Mouse (Mus musculus) lung, postnatal 10 days (tissue): ENCODE data around the gene Dagla.

ENCODE experiments used
- DNase-seq: peaks from one replicate; pipeline ENCODE4 v3.0.0; 2021

Dagla gene

DNA sequence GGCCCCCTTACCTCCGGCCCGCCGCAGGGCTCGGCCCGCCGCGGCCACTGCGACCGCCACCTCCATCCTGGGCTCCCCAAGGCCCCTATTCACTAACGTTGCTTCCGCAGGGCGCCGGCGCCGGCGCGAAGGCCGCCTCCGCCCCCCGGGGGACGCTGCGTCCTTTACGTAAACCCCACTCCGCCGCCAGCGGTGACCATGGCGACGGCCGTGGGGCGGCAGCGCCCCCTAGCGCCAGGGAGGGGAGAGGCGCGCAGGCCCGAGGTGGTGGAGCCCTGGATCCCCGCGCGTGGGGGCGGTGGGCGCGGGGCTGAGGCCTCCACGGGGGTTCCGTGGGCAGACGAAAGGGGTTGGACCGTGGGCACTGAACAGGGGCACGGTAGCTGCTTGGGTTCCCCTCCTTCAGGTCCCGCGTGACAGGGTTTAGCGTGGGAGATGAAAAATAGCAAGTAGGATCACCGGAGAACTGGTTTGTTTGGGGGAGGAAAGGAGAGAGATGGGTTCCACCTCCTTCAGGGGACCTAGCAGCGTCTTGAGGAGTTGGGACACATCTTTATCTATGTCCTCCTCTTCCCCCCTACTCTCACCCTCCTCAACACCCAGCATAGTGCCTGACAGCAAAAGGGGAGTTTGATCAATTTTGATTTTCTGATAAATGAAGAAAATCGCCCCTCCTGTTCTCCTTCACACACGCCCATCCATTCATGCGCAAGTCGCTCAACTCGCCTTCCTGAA lies at the start of gene Dagla:
Gene Dagla, minus strand, starts transcription at position 68 of the 735 bp plus-strand sequence.
- peak; percentile 80 for DNase-seq

DNA sequence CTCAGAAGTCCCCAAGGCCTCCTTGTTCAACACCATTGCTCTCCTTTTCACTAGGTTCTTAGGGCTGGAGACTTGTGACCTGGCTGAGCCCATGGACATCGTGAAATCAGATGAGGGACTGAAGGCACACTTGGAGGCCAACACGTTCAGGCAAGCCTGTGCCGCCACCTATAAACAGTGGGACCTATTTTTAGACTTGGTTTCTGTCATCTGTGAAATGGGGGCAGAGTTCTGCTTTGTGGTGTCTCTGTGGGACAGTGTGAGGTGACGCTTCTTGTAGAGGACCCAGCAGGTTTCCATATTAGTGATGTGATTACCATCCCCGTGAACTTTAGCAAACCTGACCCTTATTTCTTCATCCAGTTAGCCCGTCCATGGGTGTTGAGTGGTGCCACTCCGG lies 47.5 kb upstream of the Dagla start:
- no peak for DNase-seq

DNA sequence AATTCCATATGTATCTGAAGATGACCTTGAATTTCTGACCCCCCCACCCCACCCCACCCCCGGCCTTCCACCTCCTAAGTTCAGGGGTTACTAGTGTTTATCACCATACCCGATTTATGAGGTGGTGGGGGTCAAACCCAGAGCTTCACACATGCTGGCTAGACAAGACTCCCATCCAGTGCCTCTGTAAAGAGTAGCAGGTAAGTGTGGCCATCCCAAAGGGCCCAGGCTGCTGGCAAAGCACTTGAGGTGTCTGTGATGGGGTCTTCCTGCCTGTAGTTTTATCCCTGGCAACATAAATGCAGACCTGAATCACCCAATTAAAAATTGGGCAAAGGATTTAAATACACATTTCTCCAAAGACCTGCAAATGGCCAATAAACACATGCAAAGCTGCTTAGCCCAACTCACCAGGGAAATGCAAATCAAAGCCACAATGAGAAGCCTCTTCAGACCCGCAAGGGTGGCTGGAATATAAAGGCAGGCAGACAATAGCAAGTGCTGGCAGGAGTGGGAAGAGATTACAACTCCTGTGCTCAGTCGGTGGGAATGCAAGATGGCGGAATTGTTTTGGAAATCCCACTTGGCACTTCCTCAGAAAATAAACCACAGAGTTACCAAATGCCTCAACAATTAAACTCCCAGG lies 43.1 kb upstream of the Dagla start:
- no peak for DNase-seq

DNA sequence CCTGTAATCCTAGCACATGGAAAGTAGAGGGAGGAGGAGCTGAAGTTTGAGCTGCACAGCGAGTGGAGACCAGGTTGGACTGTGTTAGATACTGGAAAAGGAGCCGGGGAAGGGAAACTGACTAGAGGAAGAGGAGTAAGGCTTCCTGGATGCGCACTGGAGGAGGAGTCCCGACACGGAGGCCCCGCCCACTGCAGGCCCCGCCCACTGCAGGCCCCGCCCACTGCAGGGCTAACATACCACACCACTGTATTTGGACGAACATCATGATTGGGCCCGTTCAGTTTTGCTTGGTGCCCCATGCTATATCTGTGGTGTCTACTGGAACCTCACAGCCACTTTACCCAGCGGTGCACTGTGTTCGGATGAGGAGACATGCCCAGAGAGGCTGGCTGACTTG lies 41.0 kb upstream of the Dagla start:
- peak; percentile 22 for DNase-seq

DNA sequence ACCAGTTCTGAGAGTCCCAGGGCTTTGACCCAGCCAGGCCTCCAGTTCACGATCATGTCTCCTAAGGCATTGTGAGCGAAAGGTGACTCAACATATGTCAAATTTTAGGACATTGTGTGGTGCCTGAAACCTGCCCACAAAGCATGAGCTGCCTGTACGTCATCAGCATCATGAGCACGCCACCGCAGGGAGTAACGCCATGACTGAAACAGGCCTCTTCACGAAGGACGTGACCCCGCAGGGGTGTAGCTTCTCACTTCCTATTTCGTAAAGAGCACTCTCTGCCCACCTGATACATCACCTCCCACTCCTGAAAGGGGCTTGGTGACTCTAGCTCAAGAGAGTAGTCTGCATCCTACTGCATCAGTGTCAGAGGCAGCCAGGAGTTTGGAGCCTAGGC lies 39.2 kb upstream of the Dagla start:
- DNase-seq = no peak

DNA sequence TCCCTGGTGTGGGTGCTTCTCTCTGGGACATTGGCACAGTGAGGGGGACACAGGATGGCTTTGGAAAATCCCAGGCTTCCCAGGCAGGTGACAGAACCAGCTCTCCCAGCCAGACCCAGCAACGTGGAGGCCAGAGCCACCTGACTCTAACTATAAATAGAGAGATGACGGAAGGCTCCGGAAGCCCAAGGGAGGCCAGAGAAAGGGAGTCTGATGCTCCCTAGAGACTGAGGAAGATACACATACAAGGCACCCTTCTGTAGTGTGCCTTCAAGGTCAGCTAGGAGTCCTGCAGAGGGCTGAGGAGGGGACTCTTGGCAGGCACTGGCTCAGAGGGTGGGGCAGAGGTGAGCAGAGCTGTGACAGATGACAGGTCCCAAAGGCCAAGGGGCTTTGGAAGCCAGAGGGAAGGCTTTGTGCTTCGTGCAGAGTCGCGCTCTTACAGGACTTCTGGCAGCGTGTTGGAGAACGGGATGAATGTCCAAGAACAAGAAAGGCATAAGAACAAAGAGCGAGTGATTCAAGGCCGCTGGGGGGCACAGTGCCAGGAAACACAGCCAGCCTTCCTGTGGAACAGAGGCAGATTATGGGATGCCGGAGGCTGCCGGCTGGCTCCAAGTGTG lies 37.3 kb upstream of the Dagla start:
- DNase-seq = peak; percentile 72

DNA sequence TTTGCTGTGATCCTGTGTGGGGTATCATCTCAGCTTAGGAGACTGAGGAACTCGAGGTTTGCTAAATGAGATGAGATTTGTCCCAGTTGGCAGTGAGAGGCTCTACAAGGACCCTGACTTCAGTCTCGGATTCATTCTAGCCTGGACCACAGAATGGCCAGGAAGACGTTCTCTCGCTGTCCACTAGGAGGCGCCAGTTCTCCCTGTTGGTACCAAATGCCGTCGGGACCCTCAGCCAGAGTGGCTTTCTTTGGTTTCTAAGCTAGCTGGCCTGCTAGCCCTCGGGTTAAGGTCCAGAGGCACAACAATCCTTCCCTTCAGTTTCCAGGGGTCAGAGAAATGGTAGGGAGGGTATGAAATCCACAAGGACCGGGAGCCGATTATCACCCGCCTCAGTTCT lies 36.5 kb upstream of the Dagla start:
- peak; percentile 58 for DNase-seq

DNA sequence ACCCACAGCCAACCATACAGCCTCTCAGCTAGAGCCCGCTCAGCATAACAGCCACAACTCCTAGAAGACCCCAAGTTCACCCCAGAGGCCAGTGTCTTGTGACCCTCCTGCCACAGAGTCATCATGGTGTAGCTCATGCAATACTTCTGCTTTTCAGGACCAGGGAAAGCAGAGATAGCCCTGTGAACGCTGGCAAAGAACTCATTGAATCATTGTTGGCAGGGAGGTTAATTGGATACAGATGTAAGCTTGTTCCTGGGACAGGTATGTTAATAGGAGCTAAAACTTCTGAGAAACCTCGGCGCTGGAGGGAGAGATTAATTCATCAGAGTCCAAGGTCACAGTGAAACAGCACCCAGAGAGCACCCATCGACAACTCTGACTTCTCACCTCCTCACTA lies 36.0 kb upstream of the Dagla start:
- no peak for DNase-seq

DNA sequence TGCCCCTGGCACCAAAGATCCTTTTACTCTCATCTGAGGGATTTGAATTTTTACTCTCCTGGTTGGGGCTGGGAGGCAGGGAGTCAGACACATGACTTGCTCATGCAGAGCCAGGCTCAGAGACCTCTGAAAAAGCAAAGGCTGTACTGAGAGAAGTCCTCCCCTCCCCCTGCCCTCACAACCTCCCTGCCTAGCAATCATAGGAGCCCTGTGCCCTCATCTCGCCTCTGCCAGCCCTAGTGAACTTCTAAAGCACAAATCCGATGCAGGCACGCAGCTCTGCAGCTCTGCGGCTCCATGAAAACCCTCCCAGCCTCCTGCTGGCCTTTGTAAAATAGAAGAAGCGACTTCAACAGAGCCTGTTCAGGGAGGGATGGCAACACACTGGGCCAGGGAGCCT lies 34.6 kb upstream of the Dagla start:
- DNase-seq = no peak

DNA sequence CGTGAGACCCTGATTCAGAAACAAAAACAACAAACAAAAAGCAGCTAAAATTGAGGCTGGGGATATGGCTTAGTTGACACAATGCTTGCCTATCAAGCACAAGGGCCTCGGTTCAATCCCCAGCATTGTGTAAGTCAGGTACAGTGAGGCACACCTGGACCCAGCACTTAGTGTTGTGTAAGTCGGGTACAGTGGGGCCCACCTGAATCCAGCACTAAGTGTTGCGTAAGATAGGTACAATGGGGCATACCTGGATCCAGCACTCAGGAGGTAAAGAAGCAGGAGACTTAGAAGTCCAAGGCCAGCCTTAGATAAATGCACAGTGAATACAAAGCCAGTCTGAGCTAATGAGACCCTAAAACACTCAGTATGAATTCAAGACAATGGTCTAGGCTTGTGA lies 34.0 kb upstream of the Dagla start:
- no peak for DNase-seq

DNA sequence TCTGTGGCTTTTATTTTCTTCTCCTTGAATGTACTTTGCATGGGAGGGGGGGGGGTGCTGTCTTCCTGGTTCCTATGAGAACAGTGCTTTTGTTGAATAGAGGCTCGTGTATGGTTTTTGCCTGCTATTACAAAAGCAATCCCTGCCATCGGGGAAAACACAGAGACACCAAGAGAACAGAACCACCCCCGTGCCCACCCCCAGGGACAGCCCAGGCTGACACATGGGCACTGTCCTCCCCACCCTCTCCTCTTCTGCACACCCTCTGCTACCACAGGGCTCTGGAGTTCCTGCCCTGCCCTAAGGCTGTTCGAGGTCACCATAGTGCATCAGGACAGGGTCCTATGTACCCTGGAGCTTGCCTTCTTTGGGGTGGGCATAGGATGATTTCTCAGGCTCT lies 29.8 kb upstream of the Dagla start:
- no peak for DNase-seq

DNA sequence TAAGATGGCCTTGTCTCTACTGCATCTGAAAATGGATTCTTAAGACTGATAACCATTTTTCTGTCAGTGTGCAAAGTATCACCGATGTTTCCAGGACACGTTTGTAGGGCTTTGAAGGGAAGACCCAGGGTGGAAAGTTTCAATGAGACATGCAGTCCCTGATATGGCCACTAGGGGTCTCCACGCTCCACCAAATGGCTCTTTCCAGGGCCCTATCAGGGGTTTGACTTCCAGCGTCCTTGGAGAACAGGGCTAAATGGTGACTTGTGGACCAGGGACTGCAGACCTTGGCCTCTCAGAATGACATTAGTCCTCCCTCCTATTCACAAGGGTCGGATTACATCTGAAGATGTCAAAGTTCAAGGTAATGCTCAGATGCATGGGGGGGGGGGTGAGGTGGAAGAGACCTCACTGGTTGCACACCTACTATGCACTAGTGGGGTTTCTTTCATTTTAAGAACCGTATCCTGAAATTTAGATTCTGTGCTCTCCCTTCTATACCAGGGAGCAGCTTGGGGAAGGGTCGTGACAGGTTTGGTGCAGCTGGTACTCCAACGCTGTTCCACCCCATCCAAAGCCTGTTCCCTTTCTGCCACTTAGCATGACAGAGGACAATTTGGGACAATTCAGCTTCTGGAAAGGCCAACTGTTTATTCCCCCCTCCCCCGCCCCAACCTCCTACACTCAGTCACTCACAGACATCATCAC lies 29.0 kb upstream of the Dagla start:
- peak; percentile 77 for DNase-seq

DNA sequence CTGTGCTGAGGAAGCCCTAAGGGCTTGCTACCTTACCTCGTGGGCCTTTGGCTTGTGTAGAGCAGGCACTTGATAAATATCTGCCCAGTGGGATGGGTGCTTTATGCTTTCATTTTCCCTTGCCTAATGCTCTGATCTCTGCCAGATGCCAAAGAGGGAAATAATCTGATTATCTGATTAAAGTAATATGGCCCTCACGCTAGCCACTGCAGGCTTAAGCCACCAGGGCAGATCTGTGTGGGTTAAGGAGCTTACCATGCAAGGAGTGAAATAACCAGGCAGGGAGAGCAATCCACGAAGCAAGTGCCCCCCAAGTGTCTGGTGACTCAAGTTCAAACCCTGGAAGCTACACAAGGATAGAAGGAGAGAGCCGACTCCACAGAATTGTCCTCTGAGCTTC lies 27.0 kb upstream of the Dagla start:
- no peak for DNase-seq

DNA sequence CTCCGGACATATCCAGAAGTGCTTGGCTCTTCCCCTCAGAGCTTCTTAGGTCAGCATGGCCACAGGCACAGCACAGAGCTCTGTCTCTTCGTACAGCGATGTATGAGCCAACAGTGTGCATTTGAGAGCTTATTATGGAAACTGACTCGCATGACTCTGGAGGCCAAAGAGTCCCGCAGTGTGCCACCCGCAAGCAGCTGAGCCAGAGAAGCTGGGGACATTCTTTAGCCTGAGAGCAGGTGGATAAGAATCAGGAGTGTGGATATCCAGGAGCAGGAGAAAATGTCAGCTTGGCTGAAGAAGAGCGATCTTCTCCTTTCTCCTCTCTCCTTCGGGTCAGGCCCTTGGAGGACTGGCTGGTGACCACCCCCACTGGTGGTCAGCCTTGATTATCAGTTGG lies 24.4 kb upstream of the Dagla start:
- DNase-seq = no peak

DNA sequence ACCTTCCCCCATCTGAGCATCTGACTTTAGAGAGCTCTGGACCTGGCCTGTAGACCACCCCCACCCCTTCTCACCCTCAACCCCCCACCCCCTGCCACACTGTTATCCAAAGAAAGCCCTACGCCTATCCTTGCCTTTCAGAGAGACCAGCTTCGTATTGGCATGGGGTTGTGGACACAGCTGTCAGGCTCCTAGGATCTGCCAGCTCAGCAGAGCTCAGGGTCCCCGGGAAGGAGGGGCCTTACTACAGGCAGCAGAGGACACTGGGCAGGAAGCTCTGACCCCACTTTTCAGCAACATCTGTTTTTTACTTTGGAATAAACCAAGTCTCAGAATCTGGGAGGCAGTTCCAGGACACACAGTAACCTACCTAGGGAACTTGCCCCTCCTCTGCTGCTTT lies 21.9 kb upstream of the Dagla start:
- peak; percentile 72 for DNase-seq

DNA sequence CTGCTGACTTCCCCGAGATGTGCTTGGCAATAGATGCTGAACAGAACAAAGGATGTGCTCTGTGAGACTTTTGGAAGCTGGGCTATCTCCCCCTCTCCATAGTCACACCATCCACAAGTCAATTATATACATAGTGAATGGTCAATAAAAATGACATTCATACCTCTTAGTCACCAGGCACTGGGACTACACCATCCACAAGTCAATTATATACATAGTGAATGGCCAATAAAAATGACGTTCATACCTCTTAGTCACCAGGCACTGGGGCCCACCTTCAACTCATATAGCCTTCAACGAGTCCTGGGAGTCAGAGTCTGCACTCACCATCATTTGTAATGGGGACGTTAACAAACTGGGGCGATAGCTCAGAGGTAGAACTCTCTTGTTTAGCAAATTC lies 19.2 kb upstream of the Dagla start:
- no peak for DNase-seq

DNA sequence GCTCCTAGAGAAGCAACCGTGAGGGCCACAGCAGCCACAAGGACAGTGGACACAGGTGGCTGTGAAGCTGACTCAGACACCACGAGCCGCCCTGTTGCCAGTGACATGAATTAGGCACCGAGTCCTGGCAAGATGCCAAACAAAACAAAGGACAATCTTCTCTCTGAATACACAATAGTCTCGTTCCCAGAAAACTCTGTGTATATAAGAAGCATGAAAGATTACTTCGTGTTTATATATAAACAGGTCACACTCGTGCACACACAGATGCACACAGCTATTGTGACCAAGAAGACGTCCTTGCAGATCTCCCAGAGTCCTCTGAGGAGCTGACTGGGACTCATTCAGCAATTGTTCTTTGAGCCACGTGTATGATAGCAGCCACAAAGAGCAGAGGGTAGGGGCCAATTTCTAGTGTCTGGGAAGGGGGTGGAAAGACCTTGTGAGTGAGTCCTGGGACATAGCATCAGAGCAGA lies 18.7 kb upstream of the Dagla start:
- DNase-seq = peak; percentile 84

DNA sequence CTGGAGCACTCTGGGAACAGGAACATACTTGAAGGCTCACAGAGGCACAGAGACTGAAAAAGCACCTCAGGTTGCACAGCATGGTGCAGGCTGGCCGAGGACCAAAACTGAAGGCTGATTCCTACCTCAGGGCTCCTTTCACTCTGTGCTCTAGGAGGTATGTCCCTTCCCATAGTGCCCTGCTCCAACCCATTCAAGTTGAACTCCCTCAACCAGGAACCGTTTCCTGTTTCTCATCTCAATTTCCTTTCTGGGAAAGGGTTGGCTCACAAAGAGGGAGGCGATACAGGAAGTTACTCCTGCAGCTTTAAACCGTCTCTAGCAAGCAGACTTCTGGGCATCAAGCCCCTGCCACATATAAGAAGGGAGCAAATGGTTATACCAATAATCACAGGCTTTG lies 13.1 kb upstream of the Dagla start:
- DNase-seq = peak; percentile 42

DNA sequence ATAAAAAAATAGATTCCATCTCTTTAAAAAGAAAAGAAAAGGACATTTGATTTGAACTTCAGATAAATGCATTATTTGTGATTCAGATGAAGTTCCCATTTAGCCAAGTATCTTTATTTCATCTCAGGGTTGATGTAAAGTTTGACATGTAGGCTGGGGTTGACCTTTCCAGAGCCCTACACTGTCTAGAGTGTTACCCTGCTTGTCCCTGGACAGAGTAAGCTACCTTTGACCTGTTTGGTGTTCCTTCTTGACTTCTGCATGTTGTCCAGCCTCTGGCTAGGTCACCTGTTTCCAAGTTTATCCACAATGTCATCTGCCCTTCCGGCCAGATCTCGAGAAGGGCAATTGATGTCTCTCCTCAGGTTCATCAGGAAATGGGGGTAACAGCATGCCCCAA lies 12.7 kb upstream of the Dagla start:
- DNase-seq = no peak

DNA sequence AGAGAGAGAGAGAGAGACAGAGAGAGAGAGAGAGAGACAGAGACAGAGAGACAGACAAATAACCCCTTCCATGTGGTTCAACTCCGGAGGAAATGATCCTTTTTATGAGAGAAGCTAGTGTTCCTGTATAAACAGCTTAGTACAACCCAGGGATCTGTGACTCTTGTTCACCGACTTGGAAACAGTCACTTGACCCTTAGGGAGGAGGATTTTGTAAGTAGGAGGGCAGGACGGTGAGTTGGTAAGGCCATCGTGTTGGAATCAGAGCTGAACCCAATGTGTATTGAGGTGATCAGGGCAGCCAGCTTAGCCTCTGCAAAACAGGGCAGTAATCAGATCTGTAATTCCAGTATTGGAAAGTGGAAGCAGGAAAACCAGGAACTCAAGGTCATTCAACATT lies 12.3 kb upstream of the Dagla start:
- DNase-seq = no peak

DNA sequence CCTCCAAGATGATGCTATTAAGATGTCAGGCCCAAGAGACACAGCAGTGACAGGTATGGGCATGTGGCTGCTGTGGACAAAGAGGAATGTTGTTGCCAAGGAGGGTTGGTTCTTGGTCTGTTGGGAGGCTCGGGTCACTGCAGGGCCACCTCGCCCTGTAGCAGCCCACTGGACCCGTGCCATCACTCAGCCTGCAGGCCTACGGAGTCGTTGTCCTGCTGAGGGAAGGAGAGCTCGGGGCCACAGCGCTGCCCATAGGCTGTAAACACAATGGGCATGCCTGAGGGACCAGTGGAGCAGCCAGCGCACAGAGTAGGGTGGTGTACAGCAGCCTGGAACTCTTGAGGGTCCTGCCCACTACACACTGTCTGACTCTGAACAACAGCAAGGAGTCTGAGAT lies 7.4 kb upstream of the Dagla start:
- DNase-seq = no peak

DNA sequence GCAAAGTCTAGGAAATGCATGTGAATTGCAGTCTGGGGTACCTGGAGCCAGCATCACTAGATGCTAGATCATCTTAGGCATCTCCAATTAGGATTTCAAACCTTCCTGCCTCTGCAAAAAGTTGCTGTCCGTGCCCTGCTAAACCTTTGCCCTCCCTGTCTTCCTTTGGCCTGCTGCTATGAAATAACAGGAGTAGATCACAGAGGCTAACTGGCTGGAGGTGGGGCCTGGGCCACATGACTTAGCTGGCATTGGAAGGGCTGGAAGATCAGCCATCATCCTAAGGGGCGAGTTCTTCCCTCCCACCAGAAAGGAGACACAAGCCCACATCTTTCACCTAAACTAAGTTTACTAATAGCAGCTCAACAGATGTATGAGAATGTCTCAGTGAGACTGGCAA lies 4.3 kb upstream of the Dagla start:
- DNase-seq = no peak

DNA sequence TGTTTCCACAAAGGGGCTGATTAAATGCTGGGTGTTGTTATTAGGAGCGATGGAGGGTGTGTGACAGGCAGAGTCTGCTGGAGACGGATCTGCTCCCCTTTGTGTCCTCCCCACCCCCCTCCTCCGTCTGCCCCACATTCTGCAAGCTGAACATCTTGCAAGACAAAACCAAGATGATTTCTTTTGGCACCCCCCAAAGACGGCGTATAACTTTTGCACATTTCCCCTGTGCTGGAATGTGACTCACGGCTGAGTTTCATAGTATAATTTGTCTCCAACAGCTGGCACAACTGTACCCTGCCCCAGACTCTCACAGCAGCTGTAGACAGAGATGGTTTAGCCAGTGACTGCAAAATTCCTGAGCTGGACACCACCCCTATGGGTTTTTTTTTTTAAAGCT lies 3.3 kb upstream of the Dagla start:
- DNase-seq = no peak

DNA sequence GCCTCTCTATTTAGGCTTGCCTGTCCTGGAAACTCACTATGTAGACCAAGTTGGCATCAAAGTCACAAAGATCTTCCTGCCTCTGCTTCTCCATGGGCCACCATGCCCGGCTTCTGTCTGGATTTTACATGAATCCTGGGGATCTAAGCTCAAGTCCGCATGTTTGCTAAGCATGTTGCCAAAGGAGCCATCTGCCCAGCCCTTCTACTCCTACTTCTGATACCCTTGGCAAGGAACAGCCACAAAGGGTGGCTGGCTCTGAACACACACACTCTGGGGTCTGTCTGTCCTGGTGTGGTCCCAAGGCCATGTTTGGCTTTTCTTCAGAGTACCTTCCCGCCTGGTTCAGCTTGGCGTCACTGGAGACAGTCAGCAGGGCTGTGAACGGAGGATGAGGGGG lies 2.7 kb upstream of the Dagla start:
- no peak for DNase-seq
